Mouse (Mus musculus) layer of hippocampus, adult 18-20 months (tissue): Measurements from ENCODE around the gene Stard13. TPM values are rescaled to one million over a fixed set of nuclear protein-coding genes. Genes with fewer than 3 reads are reported as not detected.
A peak's percentile ranks its signal among the peaks of the same experiment; 100 is the strongest.

Experiments used
- DNase-seq, 2 experiments: peaks; one replicate each; pipeline ENCODE4 v3.0.0; 2022; ENCODE audit warnings: low spot score in 2 of 2
- total RNA-seq, 2 experiments: library from RNA; stranded (reverse); gene quantifications; 2 replicates each; pipeline ENCODE4 v1.2.3; 2021

Gene Stard13
- total RNA-seq, 2 experiments from 2014 or later = 20.8 to 26.2 TPM

DNA sequence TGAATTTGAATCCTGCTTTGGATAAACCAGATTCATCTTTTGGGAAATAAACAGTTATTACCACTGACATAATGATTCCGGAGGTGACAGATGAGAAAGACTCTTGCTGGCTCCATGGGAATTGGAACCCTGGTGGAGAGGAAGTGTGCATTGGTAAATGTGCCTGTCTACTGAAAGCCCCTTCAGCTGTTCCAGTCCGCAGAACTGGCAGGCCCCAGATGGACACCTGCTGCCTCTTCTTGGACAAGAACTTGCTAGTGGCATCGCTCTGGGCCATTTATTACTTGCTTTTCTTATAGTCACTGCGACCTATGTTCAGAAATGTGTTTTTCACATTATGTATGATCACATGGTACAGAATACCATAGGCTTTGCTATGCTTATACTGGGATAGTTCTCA, 3.2 kb downstream of the Stard13 start:
- DNase-seq = no peak

GRCm38 (mm10) chr5:151228367-151229005, 5.2 kb downstream of the Stard13 start:
- no peak for DNase-seq

- no peak for DNase-seq
Observed at GRCm38 (mm10) chr5:151223696-151224366, 9.8 kb downstream of the Stard13 start.

DNA sequence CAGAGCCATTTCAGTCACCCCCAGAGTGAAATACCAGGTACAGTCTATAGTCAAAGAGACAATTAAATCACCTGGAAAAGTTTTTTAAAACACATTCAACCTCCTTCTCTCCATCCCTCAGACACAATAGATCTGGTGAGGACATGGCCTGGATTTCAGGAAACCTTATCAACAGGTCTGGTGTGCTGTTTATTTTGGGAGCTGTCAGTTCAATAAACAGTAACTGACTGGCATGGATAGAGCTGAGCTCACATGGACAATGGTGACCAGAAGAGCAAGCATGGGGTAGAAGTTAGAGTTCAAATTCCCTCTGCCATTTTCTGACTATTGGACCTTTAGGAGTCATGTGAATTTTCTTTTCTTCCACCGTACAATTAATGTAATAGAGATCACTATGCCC, 10.8 kb downstream of the Stard13 start:
- DNase-seq = no peak

DNA sequence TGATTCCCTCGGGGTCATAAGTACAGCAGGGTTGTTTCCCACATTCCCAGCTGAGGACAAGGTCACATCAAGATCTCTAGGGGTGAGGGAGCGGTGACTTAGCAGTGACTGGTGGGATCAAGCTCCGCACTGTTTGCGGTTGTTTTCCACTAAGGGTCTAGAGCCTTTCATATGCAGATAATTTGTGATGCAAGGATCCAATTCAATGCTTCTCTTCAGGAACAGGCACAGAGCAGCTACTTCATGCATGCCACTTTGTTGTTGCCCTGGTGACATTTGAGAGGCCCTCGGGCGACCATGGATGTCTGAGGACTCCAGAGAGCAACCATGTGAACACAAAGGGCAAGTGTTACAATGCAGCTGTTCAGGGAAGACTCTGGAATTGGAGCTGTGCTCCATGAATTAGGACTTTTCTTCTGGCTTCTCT, 14.9 kb downstream of the Stard13 start:
- no peak for DNase-seq

- no peak for DNase-seq
Observed at GRCm38 (mm10) chr5:151213097-151213496, 20.5 kb downstream of the Stard13 start.

GRCm38 (mm10) chr5:151210869-151211268, 22.8 kb downstream of the Stard13 start:
- DNase-seq = no peak

GRCm38 (mm10) chr5:151210060-151210459, 23.6 kb downstream of the Stard13 start:
- no peak for DNase-seq

GRCm38 (mm10) chr5:151205017-151205416, 28.6 kb downstream of the Stard13 start:
- DNase-seq = no peak

DNA sequence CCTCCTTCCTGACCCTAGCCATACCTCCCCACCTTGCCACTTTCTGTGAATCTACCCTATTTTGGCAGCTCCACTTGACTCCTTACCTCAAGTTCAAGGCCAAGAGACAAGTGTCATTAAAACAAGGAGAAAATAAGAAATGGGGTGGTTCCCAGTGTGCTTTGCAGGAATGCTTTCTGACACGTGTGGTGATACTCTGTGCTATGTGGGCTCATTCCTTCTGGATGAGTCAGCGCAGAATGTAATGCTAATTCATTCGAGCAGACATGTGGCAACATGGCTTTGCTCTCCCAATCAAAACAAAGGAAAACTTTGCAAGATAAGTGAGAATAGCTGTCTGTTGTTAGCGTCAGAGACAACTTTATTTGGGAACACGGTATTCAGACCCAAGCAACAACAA, 30.7 kb downstream of the Stard13 start:
- peak in 1 of 2 experiments; percentile 39 for DNase-seq

DNA sequence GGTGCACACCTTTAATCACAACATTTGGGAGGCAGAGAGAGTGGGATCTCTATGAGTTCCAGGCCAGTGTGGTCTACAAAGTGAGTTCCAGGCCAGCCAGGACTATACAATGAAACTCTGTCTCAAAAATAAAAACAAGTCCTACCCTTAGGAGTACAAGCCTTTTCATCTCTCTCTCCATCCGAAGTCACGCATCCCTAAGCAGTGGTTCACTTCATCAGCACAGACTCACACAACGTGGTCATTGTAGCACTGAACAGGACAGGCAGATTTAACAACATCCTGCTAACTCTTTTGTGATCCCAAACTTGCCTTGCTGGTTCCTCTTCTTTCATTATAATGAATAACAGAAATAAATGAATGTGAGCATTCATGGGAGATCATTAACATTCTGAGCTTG, 32.4 kb downstream of the Stard13 start:
- DNase-seq = no peak

DNA sequence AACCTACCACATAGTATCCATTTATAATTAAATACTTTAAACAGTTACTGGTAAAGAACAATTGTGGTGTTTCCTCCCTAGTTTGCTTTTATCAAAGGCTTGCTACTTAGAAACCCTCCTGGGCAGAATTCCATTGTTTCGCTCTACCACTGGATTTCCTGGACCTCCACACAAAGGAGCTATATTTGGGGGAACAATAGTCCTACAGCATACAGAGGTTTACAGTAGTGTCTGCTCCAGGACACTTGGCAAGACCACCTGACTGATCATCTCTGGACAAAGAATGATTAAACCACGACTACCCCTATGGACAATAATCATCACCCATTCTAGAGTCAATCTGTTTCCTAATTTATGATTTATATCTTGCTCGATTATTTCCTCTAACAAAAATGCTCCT, 34.4 kb downstream of the Stard13 start:
- DNase-seq = no peak

DNA sequence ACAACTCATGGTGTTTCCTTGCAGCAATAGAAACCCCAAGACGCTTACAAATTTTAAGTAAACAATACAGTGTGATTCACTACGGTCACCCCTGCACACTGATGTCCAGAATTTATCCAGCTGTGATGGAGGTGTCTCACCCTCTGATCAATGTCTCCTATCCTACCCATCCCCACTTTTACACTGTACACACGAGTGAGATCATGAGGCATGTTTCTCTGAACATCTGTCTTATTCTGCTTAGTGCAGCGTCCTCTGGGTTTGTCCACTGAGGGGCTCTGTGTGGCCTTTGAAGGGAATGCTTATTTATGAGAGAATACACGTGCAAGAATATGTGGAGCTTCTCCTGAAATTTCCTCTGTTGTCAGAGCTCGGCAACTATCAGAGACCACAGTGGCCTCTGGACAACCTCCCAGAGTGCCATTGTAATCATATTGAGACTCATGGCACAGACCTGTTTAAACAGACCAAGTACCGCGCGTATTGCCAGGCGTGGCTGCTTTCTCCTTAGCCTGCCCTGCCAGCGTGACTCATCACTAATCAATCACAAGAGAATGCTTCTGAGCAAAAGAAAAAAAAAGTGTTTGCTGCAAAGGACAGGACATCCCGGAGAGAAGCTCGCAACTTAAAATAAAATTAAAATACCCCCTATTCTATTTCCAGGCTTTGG, 36.9 kb downstream of the Stard13 start:
- DNase-seq = no peak

GRCm38 (mm10) chr5:151193885-151194520, 39.6 kb downstream of the Stard13 start:
- DNase-seq = no peak

- DNase-seq = no peak
Observed at GRCm38 (mm10) chr5:151192266-151192665, 41.4 kb downstream of the Stard13 start.

GRCm38 (mm10) chr5:151190764-151191163, 42.9 kb downstream of the Stard13 start:
- no peak for DNase-seq

GRCm38 (mm10) chr5:151189789-151190378, 43.8 kb downstream of the Stard13 start:
- peak; percentile 19 to 59 for DNase-seq

GRCm38 (mm10) chr5:151189321-151189720, 44.3 kb downstream of the Stard13 start:
- no peak for DNase-seq

DNA sequence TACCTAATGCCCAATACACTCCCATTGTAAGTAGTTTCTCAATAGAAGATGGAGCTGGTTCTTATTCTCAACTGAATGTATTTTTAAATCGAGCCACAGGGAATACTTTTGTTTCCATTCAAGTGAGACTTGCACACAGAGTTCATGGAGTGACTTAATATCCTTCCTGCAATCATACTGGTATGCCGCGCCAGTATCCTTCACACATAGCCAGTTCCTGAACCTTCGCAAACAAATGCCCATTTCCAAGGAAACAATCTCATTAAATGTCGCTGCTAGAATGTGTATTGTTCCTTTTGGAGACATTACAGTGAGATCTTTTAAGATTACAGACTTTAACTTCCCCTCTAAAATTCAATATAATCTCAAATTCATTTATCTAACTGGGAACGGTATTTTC, 45.0 kb downstream of the Stard13 start:
- no peak for DNase-seq

DNA sequence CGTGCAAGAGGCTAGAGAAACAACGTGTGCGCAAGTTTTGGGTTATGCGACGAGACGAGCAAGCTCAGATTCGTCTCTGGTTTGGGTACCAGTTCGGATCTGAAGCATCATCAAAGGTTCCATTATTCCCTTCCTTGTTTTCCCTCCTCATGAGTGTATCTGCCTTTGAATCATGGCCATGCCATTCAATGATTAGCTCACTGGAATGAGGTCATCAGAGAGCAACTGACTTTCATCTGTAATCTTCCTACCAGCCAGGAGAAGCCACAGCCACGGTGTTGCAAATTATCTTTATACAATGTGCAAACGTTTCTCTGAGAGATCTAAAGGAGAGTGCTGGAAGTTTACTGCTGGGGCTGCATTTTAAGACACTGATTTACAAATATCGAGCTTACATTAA, 46.3 kb downstream of the Stard13 start:
- DNase-seq = peak in 1 of 2 experiments; percentile 14

- DNase-seq = no peak
Observed at GRCm38 (mm10) chr5:151185286-151185856, 48.3 kb downstream of the Stard13 start.
